In the genomic region with DNA sequence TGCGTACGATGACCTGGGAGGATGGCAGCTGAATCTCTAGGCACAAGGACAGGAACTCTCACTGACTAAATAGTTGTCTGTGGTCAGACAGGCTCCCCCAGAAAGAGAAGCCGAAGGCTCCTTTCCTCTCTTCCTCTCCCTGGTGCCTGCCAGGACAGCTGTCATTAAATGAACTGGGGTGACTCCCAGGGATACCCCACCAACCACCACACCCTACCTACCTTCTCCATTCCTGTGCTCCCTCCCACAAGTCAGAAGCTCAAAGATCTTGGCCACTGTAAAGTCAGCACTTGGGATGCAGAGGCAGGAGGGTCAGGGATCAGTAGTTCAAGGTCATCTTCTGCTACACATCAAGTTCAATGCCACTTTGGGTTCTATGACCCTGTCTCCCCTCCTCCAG, we compare ENCODE assay signal across 18 mouse cellular contexts. TPM values are rescaled to one million over a fixed set of nuclear protein-coding genes. Genes with fewer than 3 reads are reported as not detected.
DNase-seq lines count a peak whose midpoint lies in the region; ATAC-seq and TF ChIP-seq lines count a peak whose summit lies in the region.
"Had no signal": no experiment of that assay in that cellular context is flagged by ENCODE, and none has a peak within 500 bp of the region (broad histone marks: within the 10 kb centered on the region; RNA-seq: fewer than 3 reads in every experiment).

No protein-coding gene starts in this region.

- H3K9ac ChIP-seq in heart, embryonic 12.5 days: no peak overlapping the region
- no peak overlapping the region; the same call in 1 of the 2 replicates for H3K9ac ChIP-seq in heart, adult 2 months (ENCODE audit: low read depth, low read length)
- H3K9ac ChIP-seq in kidney, embryonic 14.5 days (ENCODE audit: low read depth, low read length): no peak overlapping the region
- H3K9ac ChIP-seq in neural tube, embryonic 12.5 days: no peak overlapping the region
- H3K9ac ChIP-seq in neural tube, embryonic 15.5 days (replicated peaks): no peak overlapping the region

- TF ChIP-seq CTCF in heart, adult 2 months (IDR thresholded peaks at IDR 0.05): no peak

- H3K4me1 ChIP-seq in heart, embryonic 12.5 days (replicated peaks): peaks cover 48% of the 10 kb centered on the region
- H3K4me1 ChIP-seq in heart, adult 2 months (ENCODE audit: control insufficient read depth, insufficient read depth, low read length): peaks cover 17% of the 10 kb centered on the region
- peaks cover 54% of the 10 kb centered on the region for H3K4me1 ChIP-seq in kidney, embryonic 14.5 days (ENCODE audit: control insufficient read depth, insufficient read depth, low read length)
- peaks cover 33% of the 10 kb centered on the region for H3K4me1 ChIP-seq in neural tube, embryonic 12.5 days
- peaks cover 9% of the 10 kb centered on the region for H3K4me1 ChIP-seq in neural tube, embryonic 15.5 days

- 66% methylated on average over 3 of the region's 3 CpGs for WGBS in heart, embryonic 12.5 days
- 62% methylated on average over 3 of the region's 3 CpGs for WGBS in heart, adult 2 months
- WGBS in kidney, embryonic 14.5 days: 48% methylated on average over 3 of the region's 3 CpGs
- 52% methylated on average over 3 of the region's 3 CpGs for WGBS in neural tube, embryonic 12.5 days
- 77% methylated on average over 3 of the region's 3 CpGs for WGBS in neural tube, embryonic 15.5 days

- no peak for ATAC-seq in heart, embryonic 12.5 days (ENCODE audit: insufficient number of reproducible peaks, low FRiP score)
- ATAC-seq in kidney, embryonic 14.5 days (ENCODE audit: low FRiP score, low TSS enrichment): no peak
- ATAC-seq in neural tube, embryonic 12.5 days (ENCODE audit: low FRiP score, low read depth): no peak
- ATAC-seq in neural tube, embryonic 15.5 days (ENCODE audit: low FRiP score): no peak

- no peak for TF ChIP-seq EP300 in heart, adult 2 months (IDR thresholded peaks at IDR 0.05; ENCODE audit: insufficient read depth, low read depth, low read length)

- peak overlapping the region; percentile 61; the same call in 1 of the 2 replicates for H3K4me3 ChIP-seq in heart, embryonic 12.5 days
- no peak overlapping the region for H3K4me3 ChIP-seq in heart, adult 2 months
- H3K4me3 ChIP-seq in kidney, embryonic 14.5 days (ENCODE audit: low read length): no peak overlapping the region; the same call in 1 of the 2 replicates
- H3K4me3 ChIP-seq in neural tube, embryonic 12.5 days: no peak overlapping the region
- H3K4me3 ChIP-seq in neural tube, embryonic 15.5 days (replicated peaks): no peak overlapping the region

- no peaks in the 10 kb centered on the region for H3K36me3 ChIP-seq in heart, embryonic 12.5 days
- H3K36me3 ChIP-seq in heart, adult 2 months (ENCODE audit: control insufficient read depth, insufficient read depth, low read length): no peaks in the 10 kb centered on the region
- H3K36me3 ChIP-seq in kidney, embryonic 14.5 days (ENCODE audit: control insufficient read depth, insufficient read depth, low read length): no peaks in the 10 kb centered on the region
- H3K36me3 ChIP-seq in neural tube, embryonic 12.5 days: no peaks in the 10 kb centered on the region
- H3K36me3 ChIP-seq in neural tube, embryonic 15.5 days: no peaks in the 10 kb centered on the region
- H3K36me3 ChIP-seq: embryonic facial prominence, embryonic 12.5 days; limb, embryonic 15.5 days had no signal

- H3K79me2 ChIP-seq in heart, adult 2 months (replicated peaks; ENCODE audit: control insufficient read depth, insufficient read depth, low read length): no peaks in the 10 kb centered on the region

- peak overlapping the region; percentile 97; the same call in 1 of the 2 replicates for H3K4me2 ChIP-seq in heart, embryonic 12.5 days
- peak overlapping the region; percentile 70 for H3K4me2 ChIP-seq in kidney, embryonic 14.5 days (replicated peaks; ENCODE audit: low read depth, low read length)
- H3K4me2 ChIP-seq in neural tube, embryonic 12.5 days (replicated peaks): peak overlapping the region; percentile 83
- no peak overlapping the region for H3K4me2 ChIP-seq in neural tube, embryonic 15.5 days

- peaks cover 19% of the 10 kb centered on the region; the same call in 1 of the 2 replicates for H3K27me3 ChIP-seq in heart, embryonic 12.5 days (replicated peaks)
- H3K27me3 ChIP-seq in heart, adult 2 months (ENCODE audit: control insufficient read depth, insufficient read depth, low read length): no peaks in the 10 kb centered on the region
- no peaks in the 10 kb centered on the region; the same call in 1 of the 2 replicates for H3K27me3 ChIP-seq in kidney, embryonic 14.5 days (ENCODE audit: control insufficient read depth, insufficient read depth, low read length)
- H3K27me3 ChIP-seq in neural tube, embryonic 12.5 days (replicated peaks): peaks cover 33% of the 10 kb centered on the region
- H3K27me3 ChIP-seq in neural tube, embryonic 15.5 days (replicated peaks): peaks cover 36% of the 10 kb centered on the region

- intact Hi-C loops in heart, adult 2 months (cut with DNase I): no loop called here

- DNase-seq in heart, adult 2 months: no peak
- no peak for DNase-seq in kidney, adult 9 months
- DNase-seq in embryo, embryonic 9.5 days (ENCODE audit: extremely low spot score): no peak
- no peak for DNase-seq in thymus, postnatal 25 days
- DNase-seq: lung, adult 2 months; right cerebral cortex, adult 18-20 months had no signal

- H3K9me3 ChIP-seq in heart, embryonic 12.5 days (replicated peaks): no peaks in the 10 kb centered on the region
- no peaks in the 10 kb centered on the region for H3K9me3 ChIP-seq in kidney, embryonic 14.5 days (ENCODE audit: control insufficient read depth, low read length)
- H3K9me3 ChIP-seq in neural tube, embryonic 12.5 days: no peaks in the 10 kb centered on the region
- H3K9me3 ChIP-seq in neural tube, embryonic 15.5 days (replicated peaks): no peaks in the 10 kb centered on the region
- H3K9me3 ChIP-seq: embryonic facial prominence, embryonic 12.5 days; limb, embryonic 15.5 days; megakaryocyte, embryonic 14.5 days had no signal

- no peak overlapping the region for H3K27ac ChIP-seq in heart, embryonic 12.5 days (ENCODE audit: poor library complexity, severe bottlenecking)
- H3K27ac ChIP-seq in heart, adult 2 months: no peak overlapping the region
- H3K27ac ChIP-seq in kidney, embryonic 14.5 days (ENCODE audit: low read depth, low read length): peak overlapping the region; percentile 78; the same call in 1 of the 2 replicates
- H3K27ac ChIP-seq in neural tube, embryonic 12.5 days: no peak overlapping the region
- no peak overlapping the region for H3K27ac ChIP-seq in neural tube, embryonic 15.5 days (replicated peaks)
- H3K27ac ChIP-seq: embryonic facial prominence, embryonic 12.5 days; layer of hippocampus, adult 2 months; left cerebral cortex, adult 2 months; limb, embryonic 15.5 days had no signal

- TF ChIP-seq POLR2A in heart, adult 2 months (IDR thresholded peaks at IDR 0.05; ENCODE audit: insufficient read depth, low read depth, low read length): no peak

RNA-seq across cellular contexts. Expression of a gene that starts 0.5 kb away (rescaled TPM):
- polyA plus RNA-seq in heart, embryonic 12.5 days (2016; fragmentation: Nextera tagmentation; extraction: Ambion mirVana): 6.8 and 7.3 TPM in 2 replicates
- total RNA-seq in heart, adult 2 months (2021): 10 to 100 TPM; 15.8 to 16.5 TPM
- polyA plus RNA-seq in heart, adult 2 months (2012; rRNA removed): 16.8 and 21.3 TPM in 2 replicates
- polyA plus RNA-seq in kidney, embryonic 14.5 days (2014; fragmentation: Nextera tagmentation; extraction: Ambion mirVana): 25.1 and 50.2 TPM in 2 replicates
- 20.1 and 24.6 TPM in 2 replicates for polyA plus RNA-seq in neural tube, embryonic 12.5 days (2016; fragmentation: Nextera tagmentation; extraction: Ambion mirVana)
- 5.6 and 9.6 TPM in 2 replicates for polyA plus RNA-seq in neural tube, embryonic 15.5 days (2015; fragmentation: Nextera tagmentation; extraction: Ambion mirVana)
- total RNA-seq: hematopoietic stem cell, adult 5-6 weeks had no signal
- polyA plus RNA-seq: Patski had no signal

RNA-seq across cellular contexts. Expression of a gene that starts 29.3 kb away (rescaled TPM):
- polyA plus RNA-seq in heart, embryonic 12.5 days (2016; fragmentation: Nextera tagmentation; extraction: Ambion mirVana): 62.7 and 63.0 TPM in 2 replicates
- 100 to 1,000 TPM; 336 to 376 TPM for total RNA-seq in heart, adult 2 months (2021)
- polyA plus RNA-seq in heart, adult 2 months (2012; rRNA removed): 207 and 299 TPM in 2 replicates
- 63.9 and 82.6 TPM in 2 replicates for polyA plus RNA-seq in kidney, embryonic 14.5 days (2014; fragmentation: Nextera tagmentation; extraction: Ambion mirVana)
- polyA plus RNA-seq in neural tube, embryonic 12.5 days (2016; fragmentation: Nextera tagmentation; extraction: Ambion mirVana): 27.5 and 28.1 TPM in 2 replicates
- polyA plus RNA-seq in neural tube, embryonic 15.5 days (2015; fragmentation: Nextera tagmentation; extraction: Ambion mirVana): 28.3 and 31.7 TPM in 2 replicates

RNA-seq across cellular contexts. Expression of a gene that starts 31.5 kb away (rescaled TPM):
- polyA plus RNA-seq in heart, embryonic 12.5 days (2016; fragmentation: Nextera tagmentation; extraction: Ambion mirVana): 0.92 TPM in 2 replicates
- 10 to 100 TPM; 50.8 to 57.6 TPM for total RNA-seq in heart, adult 2 months (2021)
- 19.6 and 41.6 TPM in 2 replicates for polyA plus RNA-seq in heart, adult 2 months (2012; rRNA removed)
- 0.16 TPM in 1 of 2 replicates, not detected in the other for polyA plus RNA-seq in kidney, embryonic 14.5 days (2014; fragmentation: Nextera tagmentation; extraction: Ambion mirVana)
- polyA plus RNA-seq in neural tube, embryonic 12.5 days (2016; fragmentation: Nextera tagmentation; extraction: Ambion mirVana): 0.15 TPM in 1 of 2 replicates, not detected in the other
- polyA plus RNA-seq in neural tube, embryonic 15.5 days (2015; fragmentation: Nextera tagmentation; extraction: Ambion mirVana): 0.17 TPM in 1 of 2 replicates, not detected in the other
- total RNA-seq: hematopoietic stem cell, adult 5-6 weeks had no signal
- polyA plus RNA-seq: embryonic facial prominence, embryonic 12.5 days; intestine, postnatal 0 days; limb, embryonic 15.5 days; Patski had no signal

RNA-seq across cellular contexts. Expression of a gene that starts 49.8 kb away (rescaled TPM):
- polyA plus RNA-seq in heart, embryonic 12.5 days (2016; fragmentation: Nextera tagmentation; extraction: Ambion mirVana): 1.6 TPM in 2 replicates
- under 1 TPM; 0.09 to 0.10 TPM for total RNA-seq in heart, adult 2 months (2021)
- 0.35 and 0.38 TPM in 2 replicates for polyA plus RNA-seq in heart, adult 2 months (2012; rRNA removed)
- polyA plus RNA-seq in kidney, embryonic 14.5 days (2014; fragmentation: Nextera tagmentation; extraction: Ambion mirVana): 0.83 and 1.0 TPM in 2 replicates
- 3.8 and 4.2 TPM in 2 replicates for polyA plus RNA-seq in neural tube, embryonic 12.5 days (2016; fragmentation: Nextera tagmentation; extraction: Ambion mirVana)
- 33.2 and 34.4 TPM in 2 replicates for polyA plus RNA-seq in neural tube, embryonic 15.5 days (2015; fragmentation: Nextera tagmentation; extraction: Ambion mirVana)
- total RNA-seq: hematopoietic stem cell, adult 5-6 weeks had no signal
- polyA plus RNA-seq: Patski had no signal

Comparison
In these comparisons a context has a peak if more than half of its experiments do, and no peak if none do; other contexts are left out.
1. RNA of a gene that starts 31.5 kb away (polyA plus RNA-seq): 19.6 to 41.6 TPM in heart, adult 2 months; 0.92 TPM in heart, embryonic 12.5 days, 0.17 TPM in neural tube, embryonic 15.5 days, 0.15 TPM in neural tube, embryonic 12.5 days and 0.16 TPM in kidney, embryonic 14.5 days; every median in the first group is over 10 times any median in the second.